Mouse (Mus musculus): ENCODE measurements around the gene Trappc10.
"Not testable (repeated sequence)": the region's sequence is repeated elsewhere in the genome, so short reads cannot be mapped to it uniquely, and the experiment has no call there.

Gene Trappc10

GRCm38 (mm10) chr10:78214371-78214770 is 30.1 kb downstream of the Trappc10 start:
- in situ Hi-C loops (cut with MboI) = no loop called here

- in situ Hi-C loops (cut with MboI) = no loop called here
Observed at GRCm38 (mm10) chr10:78211311-78211710, 33.1 kb downstream of the Trappc10 start.

DNA sequence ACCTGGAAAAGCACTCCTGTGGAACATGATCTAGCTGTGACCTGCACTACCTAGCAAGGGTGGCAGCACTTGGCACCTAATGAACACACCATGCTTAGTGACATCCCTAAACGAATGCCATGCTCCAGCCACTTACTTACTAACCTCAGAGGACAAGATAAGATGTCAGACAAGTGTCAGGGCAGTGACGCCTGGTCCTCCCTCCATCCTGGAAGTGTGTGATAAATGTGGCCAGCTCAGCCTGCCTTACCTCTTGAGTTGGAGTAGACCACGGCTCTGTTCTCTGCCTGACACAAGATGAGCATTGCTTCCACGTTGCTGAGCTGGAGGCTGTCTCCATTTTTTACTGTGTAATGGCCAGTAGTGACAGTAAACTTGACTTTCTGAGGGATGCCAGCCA is 43.3 kb downstream of the Trappc10 start:
- in situ Hi-C loops (cut with MboI) = no loop called here

- in situ Hi-C loops (cut with MboI) = no loop called here
Observed at GRCm38 (mm10) chr10:78192933-78193332, 51.5 kb downstream of the Trappc10 start.

DNA sequence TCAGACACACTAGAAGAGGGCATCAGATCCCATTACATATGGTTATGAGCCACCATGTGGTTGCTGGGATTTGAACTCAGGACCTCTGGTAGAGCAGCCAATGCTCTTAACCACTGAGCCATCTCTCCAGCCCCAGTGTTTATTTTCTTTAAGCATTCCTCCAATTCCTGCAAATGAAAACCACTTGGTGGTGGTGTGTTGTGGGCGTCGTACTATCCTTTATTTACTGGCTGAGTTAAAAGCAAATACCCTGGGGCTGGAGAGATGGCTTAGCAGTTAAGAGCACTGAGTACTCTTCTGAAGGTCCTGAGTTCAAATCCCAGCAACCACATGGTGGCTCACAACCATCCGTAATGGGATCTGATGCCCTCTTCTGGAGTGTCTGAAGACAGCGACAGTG is 58.4 kb downstream of the Trappc10 start:
- in situ Hi-C loops (cut with MboI) = not testable (repeated sequence)

- in situ Hi-C loops (cut with MboI) = no loop called here
Observed at GRCm38 (mm10) chr10:78185381-78185725, 59.1 kb downstream of the Trappc10 start.

DNA sequence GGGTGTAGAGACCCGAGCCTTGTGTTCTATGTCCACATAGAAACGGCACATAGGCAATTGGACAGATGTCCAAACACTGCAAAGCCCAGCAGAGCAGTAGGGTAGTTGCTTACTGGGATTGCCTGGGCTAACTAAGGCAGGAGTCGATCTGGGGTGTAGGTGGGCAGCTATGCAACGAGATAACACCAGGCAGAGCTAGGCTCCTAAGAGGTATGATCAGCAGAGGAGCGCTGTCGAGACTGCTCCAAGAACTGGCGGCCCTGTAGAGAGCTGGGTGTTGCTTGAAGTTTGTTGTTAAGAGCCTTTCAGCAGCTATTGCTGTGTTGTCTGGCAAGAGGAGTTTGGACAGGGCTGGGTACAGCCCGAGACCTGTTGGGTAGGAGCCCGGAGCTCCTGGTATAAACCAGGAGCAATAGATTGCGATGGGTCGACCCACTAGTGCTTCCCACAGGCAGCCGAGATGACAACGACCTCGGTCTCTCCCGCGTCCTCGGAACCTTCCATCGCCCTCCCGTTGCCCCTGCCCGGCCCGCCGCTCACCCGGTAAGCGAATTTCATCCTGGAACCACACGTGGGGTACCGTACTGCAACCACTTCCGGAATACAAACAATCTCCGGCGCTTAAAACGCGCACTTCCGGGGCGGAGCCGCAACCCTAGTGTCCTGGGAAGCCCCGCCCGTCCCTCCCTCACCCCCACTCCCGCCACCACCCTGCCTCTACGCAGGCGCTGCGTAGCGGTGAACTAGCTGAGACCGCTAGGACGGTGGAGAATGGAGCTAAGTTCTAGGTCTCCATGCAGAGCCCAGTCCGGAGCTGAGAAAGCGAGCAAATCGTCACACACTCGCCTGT is 59.7 kb downstream of the Trappc10 start, which contains the start of gene Pwp2:
Gene Pwp2, minus strand, starts transcription at position 619 of the 850 bp plus-strand sequence.
- in situ Hi-C loops (cut with MboI) = no loop called here

GRCm38 (mm10) chr10:78183577-78183976 is 60.9 kb downstream of the Trappc10 start:
- in situ Hi-C loops (cut with MboI) = no loop called here

GRCm38 (mm10) chr10:78182321-78182720 is 62.1 kb downstream of the Trappc10 start:
- in situ Hi-C loops (cut with MboI) = no loop called here

- in situ Hi-C loops (cut with MboI) = no loop called here
Observed at GRCm38 (mm10) chr10:78174474-78174873, 70.0 kb downstream of the Trappc10 start.

DNA sequence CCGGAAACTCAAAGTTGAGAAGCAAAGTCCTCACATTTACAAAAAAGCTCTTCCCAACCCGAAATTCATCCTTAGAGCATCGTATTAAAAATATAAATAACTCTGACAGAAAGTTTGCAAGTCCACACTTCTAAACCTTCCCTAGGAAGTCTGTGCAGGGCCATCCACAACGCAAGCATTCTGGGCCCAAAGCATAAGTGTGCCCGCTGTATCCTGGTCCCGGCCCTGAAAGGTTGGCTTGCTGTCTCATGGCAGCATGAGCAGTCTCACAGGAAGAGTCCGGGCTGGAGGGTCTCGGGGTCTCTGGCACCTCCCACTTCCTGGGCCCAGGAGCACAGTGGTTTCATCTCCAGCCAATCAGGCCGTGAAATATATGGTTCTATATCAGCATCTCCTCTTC is 72.9 kb downstream of the Trappc10 start:
- in situ Hi-C loops (cut with MboI) = no loop called here

DNA sequence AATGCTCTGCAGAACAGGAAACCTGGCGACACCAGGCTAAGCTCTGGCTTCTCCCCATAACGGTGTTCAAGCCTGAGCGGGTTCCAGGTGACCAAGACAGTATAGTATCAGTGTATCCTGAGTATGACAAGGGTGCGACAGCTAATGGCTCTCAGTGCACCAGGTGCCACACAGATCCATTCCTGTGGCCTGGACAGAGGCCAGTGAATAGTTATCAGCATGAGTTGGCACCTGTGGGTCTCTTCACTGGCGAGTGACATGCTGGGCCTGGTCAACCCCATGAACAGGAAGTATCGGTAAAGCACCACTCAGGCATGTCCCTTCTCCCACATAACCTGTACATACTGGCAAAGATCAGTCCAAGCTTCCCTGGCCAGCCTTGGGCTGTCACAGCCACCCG is 73.4 kb downstream of the Trappc10 start:
- in situ Hi-C loops (cut with MboI) = no loop called here

DNA sequence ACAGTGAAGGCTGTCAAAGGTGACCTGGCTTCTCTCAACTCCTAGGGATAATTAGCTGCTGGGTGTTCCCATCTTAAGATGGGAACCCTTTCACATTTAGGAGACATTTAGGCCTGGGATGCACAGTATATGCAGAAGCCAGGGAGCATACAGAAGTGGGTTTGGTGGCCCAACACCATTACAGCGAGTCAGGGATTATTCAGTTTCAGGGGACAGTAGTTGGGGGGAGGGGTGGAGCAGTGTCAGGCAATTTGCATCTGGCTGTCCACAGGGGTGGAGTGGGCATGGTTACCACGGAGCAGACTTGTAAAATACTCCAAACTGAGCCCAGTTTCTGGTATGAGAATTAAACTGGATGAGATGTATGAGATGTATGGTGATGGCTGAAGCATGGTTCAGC is 74.0 kb downstream of the Trappc10 start:
- in situ Hi-C loops (cut with MboI) = no loop called here

DNA sequence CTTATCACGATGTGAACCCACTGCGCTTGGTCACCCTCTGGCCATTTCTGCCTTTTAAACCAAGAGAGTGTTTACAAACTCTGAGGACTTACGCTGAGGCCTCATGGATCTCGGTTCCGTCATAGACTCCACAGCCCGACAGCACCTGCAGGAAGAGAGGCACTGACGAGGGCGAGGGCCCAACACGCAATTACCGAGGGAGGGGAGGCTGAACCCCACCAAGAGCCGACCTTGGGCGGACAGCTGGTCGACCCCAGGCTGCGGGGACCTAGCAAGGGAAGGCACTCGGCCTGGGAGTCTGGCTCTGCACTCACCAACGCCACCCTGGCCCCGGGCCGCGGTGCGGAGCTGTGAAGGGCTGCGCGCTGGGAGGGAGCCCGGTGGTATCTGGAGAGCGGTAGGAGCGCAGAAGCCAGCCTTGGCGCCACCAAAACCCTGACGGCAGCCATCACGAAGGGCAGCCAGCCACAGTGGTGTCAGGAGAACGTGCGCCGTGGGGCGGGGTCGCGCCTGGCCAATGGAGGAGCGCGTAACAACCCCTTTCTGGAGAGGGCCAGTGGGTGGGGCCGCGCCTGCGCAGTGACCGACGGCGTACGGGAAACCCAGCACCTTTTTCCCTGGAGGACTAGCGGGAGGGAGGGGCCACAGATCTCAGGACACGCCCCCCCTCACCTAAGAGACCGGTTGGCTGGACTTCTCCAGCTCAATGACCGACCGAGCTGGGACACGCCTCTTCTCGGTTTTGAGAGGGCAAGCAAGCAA is 75.0 kb downstream of the Trappc10 start, which contains the start of gene D10Jhu81e:
Gene D10Jhu81e, minus strand, starts transcription at position 502 of the 762 bp plus-strand sequence.
- in situ Hi-C loops (cut with MboI) = loop anchor here (10.0 kb wide), 1 partner anchor 105 kb away; the partner anchor contains the start of gene Icosl

GRCm38 (mm10) chr10:78168792-78169191 is 75.6 kb downstream of the Trappc10 start:
- in situ Hi-C loops (cut with MboI) = loop anchor here (10.0 kb wide), 1 partner anchor 104 kb away; the partner anchor contains the start of gene Icosl

DNA sequence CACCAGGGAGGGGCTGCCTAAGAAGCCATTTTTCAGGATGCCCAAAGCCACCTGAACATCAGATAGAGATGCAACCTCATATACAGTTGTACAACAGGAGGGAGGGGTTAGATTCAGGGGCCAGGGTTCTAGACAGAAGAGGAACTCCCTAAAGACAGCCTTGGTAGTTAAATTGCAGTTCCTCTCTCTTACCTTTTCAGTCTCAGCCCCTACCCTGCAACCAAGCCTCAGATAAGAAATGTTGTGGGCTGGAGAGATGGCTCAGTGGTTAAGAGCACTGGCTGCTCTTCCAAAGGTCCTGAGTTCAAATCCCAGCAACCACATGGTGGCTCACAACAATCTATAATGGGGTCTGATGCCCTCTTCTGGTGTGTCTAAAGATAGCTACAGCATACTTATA is 76.7 kb downstream of the Trappc10 start:
- in situ Hi-C loops (cut with MboI) = loop anchor here (10.0 kb wide), 1 partner anchor 103 kb away; the partner anchor contains the start of gene Icosl

- in situ Hi-C loops (cut with MboI) = loop anchor here (10.0 kb wide), 1 partner anchor 103 kb away; the partner anchor contains the start of gene Icosl
Observed at GRCm38 (mm10) chr10:78167333-78167732, 77.1 kb downstream of the Trappc10 start.

- in situ Hi-C loops (cut with MboI) = loop anchor here (10.0 kb wide), 1 partner anchor 101 kb away; the partner anchor contains the start of gene Icosl
Observed at GRCm38 (mm10) chr10:78165256-78166005, 79.0 kb downstream of the Trappc10 start.

- in situ Hi-C loops (cut with MboI) = loop anchor here (5.0 to 10.0 kb wide), 2 partner anchors 100 to 132 kb away; partner anchors contain the start of gene Icosl
Observed at GRCm38 (mm10) chr10:78164786-78165185, 79.7 kb downstream of the Trappc10 start.

- in situ Hi-C loops (cut with MboI) = loop anchor here (5.0 to 10.0 kb wide), 2 partner anchors 99 to 132 kb away; partner anchors contain the start of gene Icosl
Observed at GRCm38 (mm10) chr10:78163923-78164322, 80.5 kb downstream of the Trappc10 start.

DNA sequence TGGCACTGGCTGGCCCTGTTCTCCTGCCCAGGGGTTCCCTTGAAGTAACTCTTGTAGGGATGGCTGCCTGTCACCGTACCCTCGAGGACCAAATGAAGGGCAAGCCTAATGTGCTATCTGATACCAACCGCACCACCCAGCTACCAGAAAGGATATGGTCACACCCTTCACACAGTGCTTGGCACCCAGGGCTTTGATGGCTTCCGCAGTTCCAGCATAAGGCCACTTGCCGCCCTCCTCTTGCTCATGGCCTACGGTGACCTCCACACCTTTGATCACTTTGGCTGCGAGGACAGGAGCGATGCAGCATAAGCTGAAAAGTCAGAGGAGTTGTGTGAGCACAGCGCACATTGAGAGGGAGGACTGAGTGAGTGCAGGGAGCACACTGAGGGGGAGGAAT is 81.2 kb downstream of the Trappc10 start:
- in situ Hi-C loops (cut with MboI) = loop anchor here (5.0 to 10.0 kb wide), 2 partner anchors 98 to 131 kb away; partner anchors contain the start of gene Icosl
